Comparison of ENCODE assay signal across 8 mouse cellular contexts in the genomic region with DNA sequence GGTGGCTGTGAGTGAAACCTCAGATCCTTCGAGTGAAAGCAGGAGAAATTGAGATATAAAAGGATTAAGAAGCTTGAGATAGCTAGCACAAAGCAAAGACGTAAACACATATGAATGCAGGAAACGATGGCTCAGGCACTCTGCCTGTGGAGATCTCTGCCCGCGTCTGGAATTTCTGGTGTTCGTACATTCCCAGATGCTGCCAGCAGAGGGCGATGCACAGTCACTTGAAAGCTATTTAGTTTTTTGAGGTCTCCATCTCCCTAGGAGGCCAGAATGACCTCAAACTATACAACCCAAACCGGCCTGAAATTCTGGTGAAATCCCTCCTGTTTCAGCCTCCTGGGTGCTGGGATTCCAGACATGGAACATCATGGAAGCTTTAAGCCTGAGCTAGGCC. TPM values are rescaled to one million over a fixed set of nuclear protein-coding genes. Genes with fewer than 3 reads are reported as not detected.
DNase-seq lines count a peak whose midpoint lies in the region; ATAC-seq and TF ChIP-seq lines count a peak whose summit lies in the region.

No protein-coding gene starts in this region.

- no peak overlapping the region for H3K9ac ChIP-seq in midbrain, embryonic 11.5 days (ENCODE audit: low read length)
- no peak overlapping the region for H3K9ac ChIP-seq in midbrain, embryonic 15.5 days
- no peak overlapping the region for H3K9ac ChIP-seq in intestine, postnatal 0 days (ENCODE audit: low read depth, low read length)
- H3K9ac ChIP-seq in limb, embryonic 11.5 days (ENCODE audit: low read length): no peak overlapping the region

- H3K4me2 ChIP-seq in midbrain, embryonic 11.5 days: no peak overlapping the region
- H3K4me2 ChIP-seq in midbrain, embryonic 15.5 days: no peak overlapping the region
- no peak overlapping the region for H3K4me2 ChIP-seq in intestine, postnatal 0 days (replicated peaks; ENCODE audit: low read depth)
- H3K4me2 ChIP-seq in limb, embryonic 11.5 days (ENCODE audit: low read depth, severe bottlenecking): no peak overlapping the region

- TF ChIP-seq CTCF in intestine, postnatal 0 days (IDR thresholded peaks at IDR 0.05; ENCODE audit: low read depth): peak; percentile 91

- H3K27ac ChIP-seq in midbrain, embryonic 11.5 days (ENCODE audit: low read depth, low read length): no peak overlapping the region
- no peak overlapping the region for H3K27ac ChIP-seq in midbrain, embryonic 15.5 days
- H3K27ac ChIP-seq in intestine, postnatal 0 days (ENCODE audit: low read depth, low read length): no peak overlapping the region
- H3K27ac ChIP-seq in limb, embryonic 11.5 days (replicated peaks; ENCODE audit: low read depth, low read length): no peak overlapping the region

- no peaks in the 10 kb centered on the region for H3K9me3 ChIP-seq in midbrain, embryonic 11.5 days (ENCODE audit: control insufficient read depth, low read length)
- no peaks in the 10 kb centered on the region for H3K9me3 ChIP-seq in midbrain, embryonic 15.5 days
- H3K9me3 ChIP-seq in intestine, postnatal 0 days (ENCODE audit: control insufficient read depth): no peaks in the 10 kb centered on the region
- no peaks in the 10 kb centered on the region for H3K9me3 ChIP-seq in limb, embryonic 11.5 days (ENCODE audit: control insufficient read depth, low read length)

- peaks cover 6% of the 10 kb centered on the region for H3K27me3 ChIP-seq in midbrain, embryonic 11.5 days (ENCODE audit: control insufficient read depth, insufficient read depth, low read length)
- H3K27me3 ChIP-seq in midbrain, embryonic 15.5 days (replicated peaks): peaks cover 9% of the 10 kb centered on the region; the same call in 1 of the 2 replicates
- H3K27me3 ChIP-seq in intestine, postnatal 0 days (replicated peaks; ENCODE audit: control insufficient read depth, insufficient read depth, low read length): 0 out of 2 replicates have a peak, but pooled peaks cover under 1% of the 10 kb centered on the region
- H3K27me3 ChIP-seq in limb, embryonic 11.5 days (ENCODE audit: control insufficient read depth, insufficient read depth, low read length): peaks cover 11% of the 10 kb centered on the region; the same call in 1 of the 2 replicates

- H3K36me3 ChIP-seq in midbrain, embryonic 11.5 days (ENCODE audit: control insufficient read depth, insufficient read depth, low read length): no peaks in the 10 kb centered on the region
- no peaks in the 10 kb centered on the region for H3K36me3 ChIP-seq in midbrain, embryonic 15.5 days (replicated peaks)
- no peaks in the 10 kb centered on the region for H3K36me3 ChIP-seq in intestine, postnatal 0 days (ENCODE audit: control insufficient read depth, insufficient read depth)
- no peaks in the 10 kb centered on the region for H3K36me3 ChIP-seq in limb, embryonic 11.5 days (ENCODE audit: control insufficient read depth, insufficient read depth, low read length)

- H3K4me1 ChIP-seq in midbrain, embryonic 11.5 days (ENCODE audit: control insufficient read depth, insufficient read depth, low read length): peaks cover 2% of the 10 kb centered on the region; the same call in 1 of the 2 replicates
- H3K4me1 ChIP-seq in midbrain, embryonic 15.5 days: no peaks in the 10 kb centered on the region
- H3K4me1 ChIP-seq in intestine, postnatal 0 days (replicated peaks; ENCODE audit: control insufficient read depth, insufficient read depth, low read length): no peaks in the 10 kb centered on the region
- no peaks in the 10 kb centered on the region for H3K4me1 ChIP-seq in limb, embryonic 11.5 days (ENCODE audit: control insufficient read depth, insufficient read depth, low read length)

- peak; percentile 98 for DNase-seq in midbrain, embryonic 11.5 days (ENCODE audit: low spot score, missing footprints)
- peak; percentile 31 for DNase-seq in cerebellum, adult 11-12 months
- DNase-seq in frontal cortex, postnatal 14 days (ENCODE audit: low spot score in 2 of 2): peak; percentile 48 to 82
- DNase-seq in limb, embryonic 11.5 days (ENCODE audit: low spot score): peak; percentile 94
- peak; percentile 50 for DNase-seq in retina, adult 2 months (ENCODE audit: low read depth, low spot score)
- DNase-seq in thymus, postnatal 4 days: peak; percentile 84

- WGBS in midbrain, embryonic 11.5 days: 3% methylated on average over 8 of the region's 8 CpGs
- WGBS in midbrain, embryonic 15.5 days: 3% methylated on average over 8 of the region's 8 CpGs
- 2% methylated on average over 8 of the region's 8 CpGs for WGBS in intestine, postnatal 0 days
- WGBS in limb, embryonic 11.5 days: 5% methylated on average over 8 of the region's 8 CpGs

- ATAC-seq in midbrain, embryonic 11.5 days (ENCODE audit: low FRiP score): no peak
- ATAC-seq in midbrain, embryonic 15.5 days (replicated peaks): no peak
- ATAC-seq in intestine, postnatal 0 days: no peak
- ATAC-seq in limb, embryonic 11.5 days (ENCODE audit: insufficient number of reproducible peaks, low FRiP score, low TSS enrichment, low read depth): no peak

- no peak overlapping the region for H3K4me3 ChIP-seq in midbrain, embryonic 11.5 days (ENCODE audit: low read depth, low read length)
- H3K4me3 ChIP-seq in midbrain, embryonic 15.5 days: no peak overlapping the region
- H3K4me3 ChIP-seq in intestine, postnatal 0 days (ENCODE audit: low read depth, low read length): no peak overlapping the region
- no peak overlapping the region for H3K4me3 ChIP-seq in limb, embryonic 11.5 days (ENCODE audit: low read depth, low read length)

RNA-seq across cellular contexts. Expression of a gene that starts 5.5 kb away (rescaled TPM):
- polyA plus RNA-seq in midbrain, embryonic 11.5 days (2014; fragmentation: Nextera tagmentation; extraction: Ambion mirVana): not detected in 2 replicates
- not detected in 2 replicates for polyA plus RNA-seq in midbrain, embryonic 15.5 days (2015; fragmentation: Nextera tagmentation; extraction: Ambion mirVana)
- polyA plus RNA-seq in intestine, postnatal 0 days (2015; fragmentation: Nextera tagmentation; extraction: Ambion mirVana): 0.21 and 0.27 TPM in 2 replicates
- not detected in 2 replicates for polyA plus RNA-seq in limb, embryonic 11.5 days (2014; fragmentation: Nextera tagmentation; extraction: Ambion mirVana)

RNA-seq across cellular contexts. Expression of a gene that starts 11.5 kb away (rescaled TPM):
- 0.40 TPM in 2 replicates for polyA plus RNA-seq in midbrain, embryonic 11.5 days (2014; fragmentation: Nextera tagmentation; extraction: Ambion mirVana)
- polyA plus RNA-seq in midbrain, embryonic 15.5 days (2015; fragmentation: Nextera tagmentation; extraction: Ambion mirVana): 0.96 and 1.1 TPM in 2 replicates
- 1.7 and 1.9 TPM in 2 replicates for polyA plus RNA-seq in intestine, postnatal 0 days (2015; fragmentation: Nextera tagmentation; extraction: Ambion mirVana)
- polyA plus RNA-seq in limb, embryonic 11.5 days (2014; fragmentation: Nextera tagmentation; extraction: Ambion mirVana): 0.13 and 0.32 TPM in 2 replicates

RNA-seq across cellular contexts. Expression of a gene that starts 56.1 kb away (rescaled TPM):
- 0.33 and 0.39 TPM in 2 replicates for polyA plus RNA-seq in midbrain, embryonic 11.5 days (2014; fragmentation: Nextera tagmentation; extraction: Ambion mirVana)
- polyA plus RNA-seq in midbrain, embryonic 15.5 days (2015; fragmentation: Nextera tagmentation; extraction: Ambion mirVana): 0.43 and 0.54 TPM in 2 replicates
- polyA plus RNA-seq in intestine, postnatal 0 days (2015; fragmentation: Nextera tagmentation; extraction: Ambion mirVana): 0.05 TPM in 1 of 2 replicates, not detected in the other
- polyA plus RNA-seq in limb, embryonic 11.5 days (2014; fragmentation: Nextera tagmentation; extraction: Ambion mirVana): 0.07 TPM in 1 of 2 replicates, not detected in the other

RNA-seq across cellular contexts. Expression of a gene that starts 56.1 kb away (rescaled TPM):
- 8.4 TPM in 2 replicates for polyA plus RNA-seq in midbrain, embryonic 11.5 days (2014; fragmentation: Nextera tagmentation; extraction: Ambion mirVana)
- 13.5 and 15.3 TPM in 2 replicates for polyA plus RNA-seq in midbrain, embryonic 15.5 days (2015; fragmentation: Nextera tagmentation; extraction: Ambion mirVana)
- 22.6 and 23.3 TPM in 2 replicates for polyA plus RNA-seq in intestine, postnatal 0 days (2015; fragmentation: Nextera tagmentation; extraction: Ambion mirVana)
- 9.7 and 14.9 TPM in 2 replicates for polyA plus RNA-seq in limb, embryonic 11.5 days (2014; fragmentation: Nextera tagmentation; extraction: Ambion mirVana)

Comparison
In these comparisons a context has a peak if more than half of its experiments do, and no peak if none do; other contexts are left out.
1. DNase-seq: peak in every context shown above with its lines; median percentile 98 in midbrain, embryonic 11.5 days; 94 in limb, embryonic 11.5 days; 84 in thymus, postnatal 4 days; 65 in frontal cortex, postnatal 14 days; 50 in retina, adult 2 months; 31 in cerebellum, adult 11-12 months.